Mouse (Mus musculus): ENCODE results near the gene Rab12. TPM values are rescaled to one million over a fixed set of nuclear protein-coding genes. Genes with fewer than 3 reads are reported as not detected.

Gene Rab12
- total RNA-seq, 1 experiment, result 20.1 TPM

DNA sequence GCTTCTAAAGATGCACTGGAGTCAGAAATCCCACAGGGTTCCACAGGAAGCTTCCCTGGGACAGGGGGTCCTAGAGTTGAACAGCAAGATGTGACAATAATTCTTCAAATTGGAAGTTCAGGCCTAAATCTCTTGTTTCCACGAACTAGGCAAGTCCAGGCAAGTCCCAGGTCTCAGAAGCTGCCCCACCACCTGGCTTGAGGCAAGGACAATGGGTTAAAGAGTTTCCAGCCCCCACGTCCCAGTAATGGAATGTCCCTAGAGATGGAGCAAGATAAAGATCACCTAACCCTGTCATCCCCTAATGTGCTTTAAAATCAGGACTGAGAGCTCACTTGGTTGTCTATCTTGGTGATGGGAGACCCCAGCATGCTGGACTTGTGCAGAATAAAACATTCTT is 34.6 kb downstream of the Rab12 start:
- Histone ChIP-seq H3K4me1 (ENCODE audit: control insufficient read depth in 2 of 2, insufficient read depth in 2 of 2, low read length in 2 of 2, poor library complexity in 1 of 2) (peaks cover 5% of the 10 kb centered on the region in 2 experiments; a peak in 3 of 4 replicates), H3K27ac (ENCODE audit: insufficient read depth, low read depth, low read length, poor library complexity, severe bottlenecking) (peak overlapping the region; percentile 100), H3K9ac (ENCODE audit: insufficient read depth, low read depth, low read length, poor library complexity, severe bottlenecking) (peak overlapping the region; percentile 63), H3K9me3 (ENCODE audit: control insufficient read depth, insufficient read depth, low read depth, low read length) (no peaks in the 10 kb centered on the region), H3K4me3 (ENCODE audit: insufficient read depth in 1 of 2, low read depth in 1 of 2, low read length in 2 of 2, poor library complexity in 1 of 2, severe bottlenecking in 1 of 2) (no peak overlapping the region), H3K36me3 (ENCODE audit: control insufficient read depth, insufficient read depth, low read length, poor library complexity, severe bottlenecking) (no peaks in the 10 kb centered on the region)
- in situ Hi-C loops (cut with MboI; ENCODE audit: low sequenced_read_pairs in 2 of 2, unreplicated experiment in 2 of 2), result loop anchor here (5.0 to 10.0 kb wide), 3 partner anchors 33 to 250 kb away; no protein-coding TSS in a partner anchor
- DNase-seq (ENCODE audit: low read depth, low spot score), result no peak
- TF ChIP-seq CHD2 (IDR thresholded peaks at IDR 0.05; ENCODE audit: low read depth, low read length), result no peak
- no peak for TF ChIP-seq MAFK (IDR thresholded peaks at IDR 0.05; ENCODE audit: insufficient read depth, low read depth, low read length)
- TF ChIP-seq HCFC1 (IDR thresholded peaks at IDR 0.05; ENCODE audit: borderline replicate concordance, insufficient read depth, low read length), result no peak
- TF ChIP-seq ZNF384 (IDR thresholded peaks at IDR 0.05; ENCODE audit: low read depth, low read length), result no peak
- no peak for TF ChIP-seq ZC3H11A (IDR thresholded peaks at IDR 0.05; ENCODE audit: borderline replicate concordance, low read depth, low read length)

DNA sequence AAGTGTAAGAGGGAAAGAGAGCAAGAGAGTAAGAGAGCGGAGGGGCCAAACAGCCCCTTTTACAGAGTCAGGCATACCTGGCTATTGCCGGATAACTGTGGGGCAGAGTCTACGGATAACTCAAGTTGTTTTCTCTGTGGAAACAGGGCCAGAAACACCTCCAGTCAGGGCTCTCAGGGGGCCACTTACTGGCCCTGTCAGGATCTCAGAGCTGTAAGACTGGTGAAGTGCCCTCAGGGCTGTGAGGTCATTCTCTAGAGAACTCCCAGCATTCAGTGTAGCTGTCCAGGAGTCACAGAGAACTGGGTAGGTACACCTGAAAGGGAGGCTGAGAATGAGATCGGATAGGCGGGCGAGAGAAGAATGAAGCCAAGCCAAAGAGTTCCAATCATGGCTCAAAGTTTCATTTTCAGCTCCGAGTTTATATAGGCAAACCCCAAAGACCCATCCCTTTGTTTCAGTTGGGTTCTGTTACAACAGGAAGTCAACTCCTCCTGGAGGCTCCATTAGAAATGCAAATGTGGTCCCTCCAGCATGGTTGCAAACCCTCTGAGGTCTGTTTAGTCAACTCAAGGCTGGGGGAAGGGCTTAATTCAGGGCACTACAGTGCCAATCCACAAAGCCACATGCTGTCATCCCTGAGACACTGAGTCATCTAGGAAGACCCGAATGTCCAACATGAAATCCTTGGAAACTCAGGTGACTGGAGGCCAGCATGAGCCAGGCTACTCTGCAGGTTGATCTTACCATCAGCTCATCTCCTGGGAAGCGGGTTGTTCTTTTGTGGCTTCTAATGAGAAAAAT is 35.7 kb downstream of the Rab12 start:
- peak; percentile 86 for DNase-seq (ENCODE audit: low read depth, low spot score)
- TF ChIP-seq ZNF384 (IDR thresholded peaks at IDR 0.05; ENCODE audit: low read depth, low read length), result no peak
- TF ChIP-seq HCFC1 (IDR thresholded peaks at IDR 0.05; ENCODE audit: borderline replicate concordance, insufficient read depth, low read length), result 0 out of 2 replicates have a peak, but pooled peaks have one; percentile 9
- Histone ChIP-seq H3K36me3 (ENCODE audit: control insufficient read depth, insufficient read depth, low read length, poor library complexity, severe bottlenecking) (peaks cover 3% of the 10 kb centered on the region; the same call in 1 of the 2 replicates), H3K4me3 (ENCODE audit: insufficient read depth in 1 of 2, low read depth in 1 of 2, low read length in 2 of 2, poor library complexity in 1 of 2, severe bottlenecking in 1 of 2) (peak overlapping the region; percentile 73 to 75), H3K4me1 (ENCODE audit: control insufficient read depth in 2 of 2, insufficient read depth in 2 of 2, low read length in 2 of 2, poor library complexity in 1 of 2) (peaks cover 5 to 8% of the 10 kb centered on the region in 2 experiments; a peak in 3 of 4 replicates), H3K27ac (ENCODE audit: insufficient read depth, low read depth, low read length, poor library complexity, severe bottlenecking) (peak overlapping the region; percentile 100), H3K9me3 (ENCODE audit: control insufficient read depth, insufficient read depth, low read depth, low read length) (no peaks in the 10 kb centered on the region), H3K9ac (ENCODE audit: insufficient read depth, low read depth, low read length, poor library complexity, severe bottlenecking) (peak overlapping the region; percentile 76)
- in situ Hi-C loops (cut with MboI; ENCODE audit: low sequenced_read_pairs in 2 of 2, unreplicated experiment in 2 of 2), result loop anchor here in 1 of 2 experiments (10.0 kb wide), 1 partner anchor 249 kb away; no protein-coding TSS in a partner anchor

DNA sequence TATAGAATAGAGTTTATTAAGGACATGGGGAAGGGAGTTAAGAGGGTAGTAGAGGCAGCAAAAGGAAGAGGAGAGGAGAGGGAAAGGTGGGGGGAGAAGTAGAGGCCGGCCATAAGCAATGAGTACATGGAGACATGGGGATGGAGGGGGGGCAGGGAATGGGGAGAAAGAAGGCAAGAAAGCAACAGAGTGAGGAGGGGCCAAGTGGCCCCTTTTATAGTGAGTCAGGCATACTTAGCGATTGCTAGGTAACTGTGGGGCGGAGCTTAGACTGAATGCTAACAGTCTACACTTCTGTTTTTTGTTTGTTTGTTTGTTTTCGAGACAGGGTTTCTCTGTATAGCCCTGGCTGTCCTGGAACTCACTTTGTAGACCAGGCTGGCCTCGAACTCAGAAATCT is 38.2 kb downstream of the Rab12 start:
- H3K9me3 ChIP-seq (ENCODE audit: control insufficient read depth, insufficient read depth, low read depth, low read length), result no peaks in the 10 kb centered on the region
- peak overlapping the region; percentile 100 for H3K27ac ChIP-seq (ENCODE audit: insufficient read depth, low read depth, low read length, poor library complexity, severe bottlenecking)
- H3K36me3 ChIP-seq (ENCODE audit: control insufficient read depth, insufficient read depth, low read length, poor library complexity, severe bottlenecking), result peaks cover 8% of the 10 kb centered on the region; the same call in 1 of the 2 replicates
- DNase-seq (ENCODE audit: low read depth, low spot score), result no peak
- TF ChIP-seq HCFC1 (IDR thresholded peaks at IDR 0.05; ENCODE audit: borderline replicate concordance, insufficient read depth, low read length) (no peak), ZC3H11A (IDR thresholded peaks at IDR 0.05; ENCODE audit: borderline replicate concordance, low read depth, low read length) (no peak)
- peaks cover 5 to 7% of the 10 kb centered on the region in 2 experiments for H3K4me1 ChIP-seq (ENCODE audit: control insufficient read depth in 2 of 2, insufficient read depth in 2 of 2, low read length in 2 of 2, poor library complexity in 1 of 2)
- H3K9ac ChIP-seq (ENCODE audit: insufficient read depth, low read depth, low read length, poor library complexity, severe bottlenecking), result peak overlapping the region; percentile 73
- peak overlapping the region; percentile 38 to 75 for H3K4me3 ChIP-seq (ENCODE audit: insufficient read depth in 1 of 2, low read depth in 1 of 2, low read length in 2 of 2, poor library complexity in 1 of 2, severe bottlenecking in 1 of 2)
- in situ Hi-C loops (cut with MboI; ENCODE audit: low sequenced_read_pairs in 2 of 2, unreplicated experiment in 2 of 2), result loop anchor here in 1 of 2 experiments (10.0 kb wide), 1 partner anchor 246 kb away; no protein-coding TSS in a partner anchor

DNA sequence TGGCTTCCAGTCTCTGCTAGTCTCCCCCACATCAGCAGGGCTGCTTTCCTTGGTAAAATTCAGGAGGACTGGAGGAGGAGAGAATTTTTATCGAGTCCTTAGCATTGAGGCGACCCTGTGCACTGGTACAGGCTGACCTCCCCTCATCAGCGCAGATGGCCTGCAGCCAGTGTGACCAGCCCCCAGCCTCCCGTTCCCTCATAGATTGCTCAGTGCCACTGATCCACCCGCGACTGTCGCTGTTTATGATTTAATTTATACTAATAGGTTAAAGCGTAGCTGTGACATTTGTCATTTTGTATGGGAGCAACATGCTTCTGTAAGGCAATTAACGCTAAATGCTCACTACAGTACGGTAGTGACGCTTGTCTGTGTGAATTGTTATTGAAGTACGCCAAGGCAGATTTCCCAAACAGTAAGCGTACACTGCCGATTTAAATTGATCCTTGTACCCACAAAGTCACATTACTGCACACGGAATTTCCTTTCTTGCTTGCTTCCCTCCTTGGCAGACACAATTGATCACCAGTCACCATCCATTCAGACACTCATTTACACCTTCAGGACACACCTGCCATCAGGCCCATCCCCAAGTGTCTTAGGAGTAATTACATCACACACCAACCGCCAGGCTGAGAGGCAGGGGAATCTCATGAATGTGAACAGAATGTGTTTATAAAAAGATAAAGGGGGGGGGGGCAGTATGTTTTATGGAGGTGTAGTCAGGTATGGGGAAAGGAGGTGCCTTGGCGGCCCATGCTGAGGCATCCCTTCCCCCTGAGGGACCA is 38.8 kb downstream of the Rab12 start:
- TF ChIP-seq HCFC1 (IDR thresholded peaks at IDR 0.05; ENCODE audit: borderline replicate concordance, insufficient read depth, low read length) (no peak), CHD2 (IDR thresholded peaks at IDR 0.05; ENCODE audit: low read depth, low read length) (no peak), ZNF384 (IDR thresholded peaks at IDR 0.05; ENCODE audit: low read depth, low read length) (no peak), MAFK (IDR thresholded peaks at IDR 0.05; ENCODE audit: insufficient read depth, low read depth, low read length) (no peak), ZC3H11A (IDR thresholded peaks at IDR 0.05; ENCODE audit: borderline replicate concordance, low read depth, low read length) (no peak)
- in situ Hi-C loops (cut with MboI; ENCODE audit: low sequenced_read_pairs in 2 of 2, unreplicated experiment in 2 of 2), result loop anchor here in 1 of 2 experiments (10.0 kb wide), 1 partner anchor 246 kb away; no protein-coding TSS in a partner anchor
- peaks cover 5 to 7% of the 10 kb centered on the region in 2 experiments for H3K4me1 ChIP-seq (ENCODE audit: control insufficient read depth in 2 of 2, insufficient read depth in 2 of 2, low read length in 2 of 2, poor library complexity in 1 of 2)
- peak overlapping the region; percentile 100 for H3K27ac ChIP-seq (ENCODE audit: insufficient read depth, low read depth, low read length, poor library complexity, severe bottlenecking)
- no peak for DNase-seq (ENCODE audit: low read depth, low spot score)
- no peaks in the 10 kb centered on the region for H3K9me3 ChIP-seq (ENCODE audit: control insufficient read depth, insufficient read depth, low read depth, low read length)
- peak overlapping the region; percentile 73 for H3K9ac ChIP-seq (ENCODE audit: insufficient read depth, low read depth, low read length, poor library complexity, severe bottlenecking)
- H3K36me3 ChIP-seq (ENCODE audit: control insufficient read depth, insufficient read depth, low read length, poor library complexity, severe bottlenecking), result peaks cover 9% of the 10 kb centered on the region; the same call in 1 of the 2 replicates
- peak overlapping the region; percentile 38 to 75 for H3K4me3 ChIP-seq (ENCODE audit: insufficient read depth in 1 of 2, low read depth in 1 of 2, low read length in 2 of 2, poor library complexity in 1 of 2, severe bottlenecking in 1 of 2)
